Mouse (Mus musculus): Measurements from ENCODE around the gene Vmn2r95.

DNA sequence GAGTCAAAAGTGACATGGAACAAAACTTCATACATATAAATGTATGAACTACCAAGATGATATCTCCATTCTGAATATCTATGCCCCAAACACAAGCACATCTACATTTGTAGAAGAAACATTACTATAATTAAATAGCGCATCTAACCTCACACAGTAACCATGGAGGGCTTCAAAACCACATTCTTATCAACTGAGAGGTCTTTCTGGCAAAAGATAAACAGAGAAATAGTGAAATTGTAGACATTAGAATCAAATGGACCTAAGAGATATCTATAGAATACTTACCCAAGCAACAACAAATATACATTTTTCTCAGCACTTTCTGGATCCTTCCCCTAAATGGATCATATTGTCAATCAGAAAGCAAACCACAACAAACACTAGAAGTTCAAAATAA, 56.0 kb downstream of the Vmn2r95 start:
- TF ChIP-seq CTCF (IDR thresholded peaks at IDR 0.05; ENCODE audit: low read depth) (no peak), EP300 (IDR thresholded peaks at IDR 0.05; ENCODE audit: low read depth) (no peak)

Measured in heart, postnatal 0 days (tissue).